Mouse (Mus musculus) midbrain, embryonic 12.5 days (tissue): ENCODE results near the gene Adk. TPM values are rescaled to one million over a fixed set of nuclear protein-coding genes. Genes with fewer than 3 reads are reported as not detected.

Experiments used
- ATAC-seq: fragments of 200-750 bp; cut with Nextera tagmentation; 2 replicates; pipeline ENCODE4 v1.8.0; 2017; ENCODE audit warnings: low read depth, moderate TSS enrichment, moderate library complexity; ENCODE audit not compliant: low FRiP score
- H3K27ac ChIP-seq: fragments of 300-500 bp; sonication (generic); replicated peaks from 2 replicates; pipeline ENCODE4 v1.5.1; 2016; ENCODE audit warnings: mild to moderate bottlenecking
- H3K27me3 ChIP-seq: fragments of 300-500 bp; sonication (generic); 2 replicates; pipeline ENCODE4 v1.6.1; 2016; ENCODE audit warnings: mild to moderate bottlenecking
- H3K36me3 ChIP-seq: fragments of 300-500 bp; sonication (generic); 2 replicates; pipeline ENCODE4 v1.6.1; 2016
- H3K4me1 ChIP-seq: fragments of 300-500 bp; sonication (generic); 2 replicates; pipeline ENCODE4 v1.6.1; 2016
- H3K4me2 ChIP-seq: fragments of 300-500 bp; sonication (generic); replicated peaks from 2 replicates; pipeline ENCODE4 v1.6.1; 2016; ENCODE audit warnings: mild to moderate bottlenecking, moderate library complexity
- H3K4me3 ChIP-seq: fragments of 300-500 bp; sonication (generic); 2 replicates; pipeline ENCODE4 v1.5.1; 2016; ENCODE audit warnings: mild to moderate bottlenecking
- H3K9ac ChIP-seq: fragments of 300-500 bp; sonication (generic); replicated peaks from 2 replicates; pipeline ENCODE4 v1.6.1; 2016; ENCODE audit warnings: mild to moderate bottlenecking, moderate library complexity
- H3K9me3 ChIP-seq: fragments of 300-500 bp; sonication (generic); 2 replicates; pipeline ENCODE4 v1.6.1; 2016; ENCODE audit warnings: mild to moderate bottlenecking
- WGBS: fragments of 180-500 bp; shearing (Covaris S2); methylation state at CpG from one replicate; pipeline ENCODE4 v1.1.7; 2016; 5-methylcytosine and 5-hydroxymethylcytosine counted together
- polyA plus RNA-seq: library from polyadenylated mRNA; unstranded; fragments of >200 nt; fragmentation: Nextera tagmentation; extraction: Ambion mirVana; gene quantifications from 2 replicates; pipeline ENCODE4 v1.2.1, GENCODE M21; 2016

Gene Adk
- 84.3 and 84.7 TPM in 2 replicates for polyA plus RNA-seq

GRCm38 (mm10) chr14:21052112-21052780 is at the start of gene Adk, which contains the start of gene Ap3m1:
Gene Adk (plus strand): TSS chr14:21052574.
Gene Ap3m1 (minus strand): TSS chr14:21052508.
- under 1% methylated on average over 48 of the region's 48 CpGs for WGBS
- ATAC-seq = peak; percentile 98
- H3K36me3 ChIP-seq = 0 out of 2 replicates have a peak, but pooled peaks cover under 1% of the 10 kb centered on the region
- peak within 1 kb of the TSS; percentile 87 for H3K9ac ChIP-seq
- peak within 1 kb of the TSS; percentile 92 for H3K27ac ChIP-seq
- peaks cover 17% of the 10 kb centered on the region for H3K4me1 ChIP-seq
- no peaks in the 10 kb centered on the region for H3K9me3 ChIP-seq
- H3K27me3 ChIP-seq = no peaks in the 10 kb centered on the region
- H3K4me2 ChIP-seq = peak within 1 kb of the TSS; percentile 79
- H3K4me3 ChIP-seq = peak within 1 kb of the TSS; percentile 90

- no peak overlapping the region for H3K4me2 ChIP-seq
- H3K36me3 ChIP-seq = peaks cover 6% of the 10 kb centered on the region; the same call in 1 of the 2 replicates
- no peak for ATAC-seq
- no peaks in the 10 kb centered on the region for H3K4me1 ChIP-seq
- no peak overlapping the region for H3K9ac ChIP-seq
- no peak overlapping the region for H3K27ac ChIP-seq
- 90% methylated on average over 5 of the region's 5 CpGs for WGBS
- H3K27me3 ChIP-seq = no peaks in the 10 kb centered on the region
- H3K9me3 ChIP-seq = no peaks in the 10 kb centered on the region
- H3K4me3 ChIP-seq = no peak overlapping the region
Measured at GRCm38 (mm10) chr14:21013800-21014334, 38.5 kb upstream of the Adk start.

GRCm38 (mm10) chr14:21017871-21018270 is 34.5 kb upstream of the Adk start:
- Histone ChIP-seq H3K27me3 (no peaks in the 10 kb centered on the region), H3K9me3 (no peaks in the 10 kb centered on the region), H3K36me3 (peaks cover 16% of the 10 kb centered on the region; the same call in 1 of the 2 replicates), H3K4me3 (no peak overlapping the region), H3K9ac (no peak overlapping the region), H3K4me2 (no peak overlapping the region), H3K27ac (no peak overlapping the region), H3K4me1 (no peaks in the 10 kb centered on the region)
- no peak for ATAC-seq
- 92% methylated on average over 5 of the region's 5 CpGs for WGBS

GRCm38 (mm10) chr14:21018977-21019376 is 33.4 kb upstream of the Adk start:
- H3K9ac ChIP-seq = 0 out of 2 replicates have a peak overlapping the region, but pooled peaks have one; percentile 15

GRCm38 (mm10) chr14:21020435-21020834 is 31.9 kb upstream of the Adk start:
- no peak overlapping the region for H3K4me2 ChIP-seq
- no peak for ATAC-seq
- H3K4me3 ChIP-seq = no peak overlapping the region
- 93% methylated on average over 8 of the region's 8 CpGs for WGBS
- H3K9me3 ChIP-seq = no peaks in the 10 kb centered on the region
- no peaks in the 10 kb centered on the region for H3K4me1 ChIP-seq
- H3K9ac ChIP-seq = no peak overlapping the region
- peaks cover 24% of the 10 kb centered on the region for H3K36me3 ChIP-seq
- H3K27me3 ChIP-seq = no peaks in the 10 kb centered on the region
- H3K27ac ChIP-seq = no peak overlapping the region

More at GRCm38 (mm10) chr14:21018977-21019376, 33.4 kb upstream of the Adk start:
- H3K4me3 ChIP-seq = no peak overlapping the region
- no peaks in the 10 kb centered on the region for H3K4me1 ChIP-seq
- H3K4me2 ChIP-seq = no peak overlapping the region
- H3K27ac ChIP-seq = no peak overlapping the region
- H3K36me3 ChIP-seq = peaks cover 16% of the 10 kb centered on the region; the same call in 1 of the 2 replicates
- WGBS = 43% methylated on average over 3 of the region's 3 CpGs
- no peaks in the 10 kb centered on the region for H3K9me3 ChIP-seq
- no peaks in the 10 kb centered on the region for H3K27me3 ChIP-seq
- ATAC-seq = peak; percentile 38; the same call in 1 of the 2 replicates

- no peak for ATAC-seq
- Histone ChIP-seq H3K36me3 (peaks cover 33% of the 10 kb centered on the region), H3K27ac (no peak overlapping the region), H3K9me3 (no peaks in the 10 kb centered on the region), H3K4me1 (no peaks in the 10 kb centered on the region), H3K27me3 (no peaks in the 10 kb centered on the region), H3K9ac (no peak overlapping the region), H3K4me2 (no peak overlapping the region), H3K4me3 (no peak overlapping the region)
Measured at GRCm38 (mm10) chr14:21027542-21027941, 24.8 kb upstream of the Adk start.

- no peak overlapping the region for H3K4me2 ChIP-seq
- 90% methylated on average over 11 of the region's 11 CpGs for WGBS
- H3K36me3 ChIP-seq = peaks cover 39% of the 10 kb centered on the region
- H3K9me3 ChIP-seq = no peaks in the 10 kb centered on the region
- ATAC-seq = no peak
- H3K9ac ChIP-seq = no peak overlapping the region
- H3K4me3 ChIP-seq = no peak overlapping the region
- no peak overlapping the region for H3K27ac ChIP-seq
- no peaks in the 10 kb centered on the region for H3K4me1 ChIP-seq
- no peaks in the 10 kb centered on the region for H3K27me3 ChIP-seq
Measured at GRCm38 (mm10) chr14:21029025-21029659, 23.2 kb upstream of the Adk start.

GRCm38 (mm10) chr14:21031783-21032511 is 20.4 kb upstream of the Adk start:
- no peak overlapping the region for H3K4me3 ChIP-seq
- no peaks in the 10 kb centered on the region for H3K9me3 ChIP-seq
- H3K9ac ChIP-seq = no peak overlapping the region
- H3K4me1 ChIP-seq = no peaks in the 10 kb centered on the region
- 74% methylated on average over 6 of the region's 6 CpGs for WGBS
- H3K27ac ChIP-seq = no peak overlapping the region
- H3K4me2 ChIP-seq = no peak overlapping the region
- no peak for ATAC-seq
- H3K36me3 ChIP-seq = peaks cover 45% of the 10 kb centered on the region
- no peaks in the 10 kb centered on the region for H3K27me3 ChIP-seq

DNA sequence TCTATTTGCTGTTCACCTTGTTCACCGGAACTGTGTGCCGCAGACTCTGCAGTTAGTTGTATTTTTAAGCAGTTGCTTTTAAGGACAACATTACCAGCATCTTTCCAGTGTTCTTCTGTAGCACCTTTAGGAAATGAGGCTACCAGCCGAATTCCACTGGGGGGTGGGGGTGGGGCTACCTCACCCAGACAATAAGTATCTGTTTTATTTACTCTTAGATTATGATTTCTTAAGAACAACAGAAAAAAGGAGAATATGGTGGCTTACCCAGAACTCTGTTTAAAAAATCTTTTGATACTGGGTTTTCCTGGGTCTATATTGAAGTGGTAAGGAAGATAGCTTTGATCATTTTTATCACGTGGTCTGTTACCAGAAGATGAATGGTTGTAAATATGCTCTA is 18.1 kb upstream of the Adk start:
- no peak overlapping the region for H3K4me3 ChIP-seq
- 94% methylated on average over 4 of the region's 4 CpGs for WGBS
- H3K4me1 ChIP-seq = no peaks in the 10 kb centered on the region
- H3K4me2 ChIP-seq = no peak overlapping the region
- no peak overlapping the region for H3K9ac ChIP-seq
- H3K36me3 ChIP-seq = peaks cover 58% of the 10 kb centered on the region
- no peak for ATAC-seq
- no peak overlapping the region for H3K27ac ChIP-seq
- H3K27me3 ChIP-seq = no peaks in the 10 kb centered on the region
- H3K9me3 ChIP-seq = no peaks in the 10 kb centered on the region

DNA sequence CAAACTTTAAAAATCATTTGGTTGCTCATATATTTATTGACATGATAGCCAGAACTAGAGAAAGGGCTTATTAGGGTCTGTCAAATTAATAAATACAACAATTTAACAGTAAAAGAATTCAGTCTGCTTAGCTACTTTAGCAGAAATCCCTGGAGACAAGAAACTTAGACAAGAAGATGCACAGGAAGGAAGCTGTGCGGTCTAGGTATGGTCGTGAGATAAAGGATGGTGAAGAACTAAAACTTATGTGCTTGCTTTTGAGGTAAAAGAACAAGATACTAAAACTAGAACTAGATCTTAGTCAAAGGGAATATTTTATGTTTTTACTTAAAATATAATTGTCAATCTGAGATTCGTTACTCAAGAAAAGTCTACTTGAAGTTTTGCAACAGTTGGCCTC is 17.6 kb upstream of the Adk start:
- Histone ChIP-seq H3K4me1 (no peaks in the 10 kb centered on the region), H3K36me3 (peaks cover 59% of the 10 kb centered on the region), H3K4me3 (no peak overlapping the region), H3K27ac (no peak overlapping the region), H3K27me3 (no peaks in the 10 kb centered on the region), H3K9ac (no peak overlapping the region), H3K4me2 (no peak overlapping the region), H3K9me3 (no peaks in the 10 kb centered on the region)
- 97% methylated on average over 3 of the region's 3 CpGs for WGBS
- ATAC-seq = no peak

GRCm38 (mm10) chr14:21039077-21039476 is 13.3 kb upstream of the Adk start:
- Histone ChIP-seq H3K27ac (no peak overlapping the region), H3K4me2 (no peak overlapping the region), H3K4me3 (no peak overlapping the region), H3K9ac (no peak overlapping the region), H3K9me3 (no peaks in the 10 kb centered on the region), H3K36me3 (peaks cover 62% of the 10 kb centered on the region), H3K4me1 (no peaks in the 10 kb centered on the region), H3K27me3 (no peaks in the 10 kb centered on the region)
- no peak for ATAC-seq
- WGBS = 95% methylated on average over 12 of the region's 12 CpGs

- ATAC-seq = no peak
- 89% methylated on average over 4 of the region's 4 CpGs for WGBS
- H3K4me1 ChIP-seq = no peaks in the 10 kb centered on the region
- H3K36me3 ChIP-seq = peaks cover 61% of the 10 kb centered on the region
- H3K9ac ChIP-seq = no peak overlapping the region
- H3K27me3 ChIP-seq = no peaks in the 10 kb centered on the region
- H3K27ac ChIP-seq = no peak overlapping the region
- no peak overlapping the region for H3K4me3 ChIP-seq
- no peaks in the 10 kb centered on the region for H3K9me3 ChIP-seq
- H3K4me2 ChIP-seq = no peak overlapping the region
Measured at GRCm38 (mm10) chr14:21039623-21040022, 12.8 kb upstream of the Adk start.
